Mouse (Mus musculus) kidney, adult 2 months (tissue): ENCODE results near the gene Tsfm.

ENCODE experiments used
- CTCF ChIP-seq: fragments of 200-500 bp; conservative IDR thresholded peaks from 2 replicates; pipeline ENCODE4 v1.5.1; 2011; ENCODE audit warnings: low read depth, mild to moderate bottlenecking, control low read depth, low read length, moderate library complexity, mixed read lengths; ENCODE audit not compliant: insufficient read depth, insufficient read length
- POLR2A ChIP-seq: fragments of 200-500 bp; IDR thresholded peaks from one replicate; pipeline ENCODE4 v1.6.1; 2011; ENCODE audit warnings: low read depth, low read length, control low read depth

DNA sequence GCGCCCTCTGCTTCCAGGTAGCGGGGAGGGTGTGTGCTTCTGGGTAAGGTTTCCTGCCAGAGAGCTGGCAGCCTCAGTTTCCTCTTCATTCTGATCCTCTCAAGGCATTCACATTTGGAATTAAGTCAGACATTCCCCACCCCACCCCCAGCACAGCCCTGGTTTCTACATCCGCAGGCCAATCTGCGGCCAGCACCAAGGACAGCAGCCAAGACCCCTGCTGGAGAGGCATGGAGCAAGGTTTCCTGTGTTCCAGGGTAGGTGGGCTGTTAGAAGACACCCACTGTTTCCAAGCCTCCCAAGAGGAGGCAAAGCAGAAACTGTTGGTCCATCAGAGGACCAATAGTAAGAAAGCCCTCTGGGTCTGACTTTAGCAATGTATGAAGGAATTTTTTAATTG, 24.0 kb upstream of the Tsfm start:
- TF ChIP-seq POLR2A (no peak), CTCF (no peak)
